16 mouse cellular contexts compared by ENCODE assay signal in genomic region chr12:51655944-51656465, GRCm38 (mm10).
"Had no signal": no experiment of that assay in that cellular context is flagged by ENCODE, and none has a peak within 500 bp of the region (broad histone marks: within the 10 kb centered on the region; RNA-seq: fewer than 3 reads in every experiment).

No protein-coding gene starts in this region.

- H3K9ac ChIP-seq: kidney, embryonic 15.5 days; limb, embryonic 13.5 days; liver, embryonic 14.5 days; midbrain, embryonic 15.5 days; neural tube, embryonic 12.5 days; stomach, embryonic 15.5 days had no signal

- H3K4me3 ChIP-seq: kidney, embryonic 15.5 days; limb, embryonic 13.5 days; megakaryocyte, embryonic 14.5 days; midbrain, embryonic 15.5 days; neural tube, embryonic 12.5 days; stomach, embryonic 15.5 days had no signal

- H3K4me1 ChIP-seq: kidney, embryonic 15.5 days; limb, embryonic 13.5 days; neural tube, embryonic 12.5 days; stomach, embryonic 15.5 days had no signal

- H3K27ac ChIP-seq: kidney, embryonic 15.5 days; limb, embryonic 13.5 days; liver, embryonic 14.5 days; midbrain, embryonic 15.5 days; neural tube, embryonic 12.5 days; stomach, embryonic 15.5 days had no signal

- H3K27me3 ChIP-seq: kidney, embryonic 15.5 days; limb, embryonic 13.5 days; megakaryocyte, embryonic 14.5 days; midbrain, embryonic 15.5 days; neural tube, embryonic 12.5 days; stomach, embryonic 15.5 days had no signal

- H3K9me3 ChIP-seq: kidney, embryonic 15.5 days; limb, embryonic 13.5 days; megakaryocyte, embryonic 14.5 days; midbrain, embryonic 15.5 days; neural tube, embryonic 12.5 days; stomach, embryonic 15.5 days had no signal

- ATAC-seq: lung, postnatal 0 days; midbrain, embryonic 15.5 days had no signal

- H3K4me2 ChIP-seq: kidney, embryonic 15.5 days; limb, embryonic 13.5 days; midbrain, embryonic 11.5 days; midbrain, embryonic 15.5 days; neural tube, embryonic 12.5 days; stomach, embryonic 15.5 days had no signal

- DNase-seq: kidney, postnatal 14 days; left cerebral cortex, postnatal 4 days; lung, adult 2 months; lung, postnatal 36 days; retina, postnatal 1 day; right cerebral cortex, postnatal 14 days; thymus, postnatal 4 days had no signal
